Mouse (Mus musculus): ENCODE results near the gene Slc35e3. TPM values are rescaled to one million over a fixed set of nuclear protein-coding genes. Genes with fewer than 3 reads are reported as not detected.
"Not testable (repeated sequence)": the region's sequence is repeated elsewhere in the genome, so short reads cannot be mapped to it uniquely, and the experiment has no call there.

Slc35e3 gene
- polyA plus RNA-seq, 1 experiment from 2014 or later, result 26.9 TPM

- Histone ChIP-seq H3K27me3 (replicated peaks) (no peaks in the 10 kb centered on the region), H3K4me3 (replicated peaks) (no peak overlapping the region), H3K27ac (replicated peaks) (no peak overlapping the region), H3K36me3 (no peaks in the 10 kb centered on the region), H3K9ac (replicated peaks) (no peak overlapping the region), H3K4me1 (no peaks in the 10 kb centered on the region), H3K4me2 (no peak overlapping the region), H3K9me3 (replicated peaks) (no peaks in the 10 kb centered on the region)
- no peak for ATAC-seq (ENCODE audit: low FRiP score)
- WGBS, result 80% methylated on average over 7 of the region's 7 CpGs
These were observed 20.5 kb downstream of the Slc35e3 start for GRCm38 (mm10) chr10:117725671-117726070.

- Histone ChIP-seq H3K27me3 (replicated peaks) (no peaks in the 10 kb centered on the region), H3K36me3 (no peaks in the 10 kb centered on the region), H3K9ac (replicated peaks) (no peak overlapping the region), H3K27ac (replicated peaks) (no peak overlapping the region), H3K9me3 (replicated peaks) (no peaks in the 10 kb centered on the region), H3K4me2 (no peak overlapping the region), H3K4me1 (no peaks in the 10 kb centered on the region), H3K4me3 (replicated peaks) (no peak overlapping the region)
- ATAC-seq (ENCODE audit: low FRiP score), result no peak
- WGBS, result 98% methylated on average over 3 of the region's 3 CpGs
These were observed 21.3 kb downstream of the Slc35e3 start for GRCm38 (mm10) chr10:117724804-117725361.

GRCm38 (mm10) chr10:117724136-117724718, 21.9 kb downstream of the Slc35e3 start:
- H3K9me3 ChIP-seq (replicated peaks), result no peaks in the 10 kb centered on the region
- H3K4me3 ChIP-seq (replicated peaks), result no peak overlapping the region
- H3K4me1 ChIP-seq, result no peaks in the 10 kb centered on the region
- H3K9ac ChIP-seq (replicated peaks), result no peak overlapping the region
- H3K27me3 ChIP-seq (replicated peaks), result no peaks in the 10 kb centered on the region
- 85% methylated on average over 5 of the region's 5 CpGs for WGBS
- ATAC-seq (ENCODE audit: low FRiP score), result no peak
- no peak overlapping the region for H3K4me2 ChIP-seq
- H3K36me3 ChIP-seq, result no peaks in the 10 kb centered on the region
- no peak overlapping the region for H3K27ac ChIP-seq (replicated peaks)

- H3K4me1 ChIP-seq, result peaks cover 9% of the 10 kb centered on the region; the same call in 1 of the 2 replicates
- no peak overlapping the region for H3K4me3 ChIP-seq (replicated peaks)
- ATAC-seq (ENCODE audit: low FRiP score), result no peak
- no peak overlapping the region for H3K9ac ChIP-seq (replicated peaks)
- WGBS, result 64% methylated on average over 19 of the region's 19 CpGs
- 0 out of 2 replicates have a peak overlapping the region, but pooled peaks have one; percentile 28 for H3K27ac ChIP-seq (replicated peaks)
- H3K27me3 ChIP-seq (replicated peaks), result no peaks in the 10 kb centered on the region
- 0 out of 2 replicates have a peak overlapping the region, but pooled peaks have one; percentile 20 for H3K4me2 ChIP-seq
- no peaks in the 10 kb centered on the region for H3K9me3 ChIP-seq (replicated peaks)
- H3K36me3 ChIP-seq, result no peaks in the 10 kb centered on the region
These were observed 27.7 kb downstream of the Slc35e3 start for GRCm38 (mm10) chr10:117718161-117719119.

GRCm38 (mm10) chr10:117717583-117717982, 28.6 kb downstream of the Slc35e3 start:
- Histone ChIP-seq H3K4me1 (peaks cover 9% of the 10 kb centered on the region; the same call in 1 of the 2 replicates), H3K27me3 (replicated peaks) (no peaks in the 10 kb centered on the region), H3K27ac (replicated peaks) (no peak overlapping the region), H3K4me2 (no peak overlapping the region), H3K9ac (replicated peaks) (no peak overlapping the region), H3K4me3 (replicated peaks) (no peak overlapping the region), H3K9me3 (replicated peaks) (no peaks in the 10 kb centered on the region), H3K36me3 (no peaks in the 10 kb centered on the region)
- 15% methylated on average over 4 of the region's 4 CpGs for WGBS
- ATAC-seq (ENCODE audit: low FRiP score), result no peak

GRCm38 (mm10) chr10:117716686-117717085, 29.5 kb downstream of the Slc35e3 start:
- H3K9me3 ChIP-seq (replicated peaks), result no peaks in the 10 kb centered on the region

GRCm38 (mm10) chr10:117715654-117716053, 30.5 kb downstream of the Slc35e3 start:
- H3K9ac ChIP-seq (replicated peaks); H3K4me3 ChIP-seq (replicated peaks); H3K27me3 ChIP-seq (replicated peaks); H3K4me2 ChIP-seq; H3K27ac ChIP-seq (replicated peaks); H3K36me3 ChIP-seq; H3K9me3 ChIP-seq (replicated peaks); ATAC-seq (ENCODE audit: low FRiP score): not testable (repeated sequence)
- 94% methylated on average over 1 of the region's 1 CpGs for WGBS
- peaks cover 15% of the 10 kb centered on the region for H3K4me1 ChIP-seq

More at GRCm38 (mm10) chr10:117716686-117717085, 29.5 kb downstream of the Slc35e3 start:
- Histone ChIP-seq H3K27me3 (replicated peaks) (no peaks in the 10 kb centered on the region), H3K4me1 (peaks cover 9% of the 10 kb centered on the region; the same call in 1 of the 2 replicates), H3K36me3 (no peaks in the 10 kb centered on the region), H3K9ac (replicated peaks) (no peak overlapping the region), H3K27ac (replicated peaks) (no peak overlapping the region), H3K4me3 (replicated peaks) (no peak overlapping the region), H3K4me2 (no peak overlapping the region)
- 85% methylated on average over 3 of the region's 3 CpGs for WGBS
- no peak for ATAC-seq (ENCODE audit: low FRiP score)

- Histone ChIP-seq H3K36me3 (no peaks in the 10 kb centered on the region), H3K4me3 (replicated peaks) (no peak overlapping the region), H3K4me1 (peaks cover 15% of the 10 kb centered on the region), H3K27ac (replicated peaks) (no peak overlapping the region), H3K27me3 (replicated peaks) (no peaks in the 10 kb centered on the region), H3K4me2 (no peak overlapping the region), H3K9me3 (replicated peaks) (no peaks in the 10 kb centered on the region), H3K9ac (replicated peaks) (no peak overlapping the region)
- WGBS, result 82% methylated on average over 4 of the region's 4 CpGs
- ATAC-seq (ENCODE audit: low FRiP score), result no peak
These were observed 31.2 kb downstream of the Slc35e3 start for GRCm38 (mm10) chr10:117714928-117715500.

- peaks cover 20% of the 10 kb centered on the region for H3K4me1 ChIP-seq
- H3K27me3 ChIP-seq (replicated peaks), result no peaks in the 10 kb centered on the region
- no peak overlapping the region for H3K9ac ChIP-seq (replicated peaks)
- no peak overlapping the region for H3K4me2 ChIP-seq
- no peak overlapping the region for H3K27ac ChIP-seq (replicated peaks)
- ATAC-seq (ENCODE audit: low FRiP score), result no peak
- WGBS, result 96% methylated on average over 3 of the region's 3 CpGs
- no peaks in the 10 kb centered on the region for H3K36me3 ChIP-seq
- H3K9me3 ChIP-seq (replicated peaks), result no peaks in the 10 kb centered on the region
- no peak overlapping the region for H3K4me3 ChIP-seq (replicated peaks)
These were observed 32.1 kb downstream of the Slc35e3 start for GRCm38 (mm10) chr10:117714048-117714545.

GRCm38 (mm10) chr10:117713466-117713865, 32.7 kb downstream of the Slc35e3 start:
- 92% methylated on average over 8 of the region's 8 CpGs for WGBS
- Histone ChIP-seq H3K36me3 (no peaks in the 10 kb centered on the region), H3K9ac (replicated peaks) (no peak overlapping the region), H3K9me3 (replicated peaks) (no peaks in the 10 kb centered on the region), H3K4me2 (no peak overlapping the region), H3K27me3 (replicated peaks) (no peaks in the 10 kb centered on the region), H3K27ac (replicated peaks) (no peak overlapping the region), H3K4me1 (peaks cover 26% of the 10 kb centered on the region), H3K4me3 (replicated peaks) (no peak overlapping the region)
- no peak for ATAC-seq (ENCODE audit: low FRiP score)

- no peaks in the 10 kb centered on the region for H3K9me3 ChIP-seq (replicated peaks)
- 0 out of 2 replicates have a peak, but pooled peaks cover under 1% of the 10 kb centered on the region for H3K36me3 ChIP-seq
- H3K9ac ChIP-seq (replicated peaks), result no peak overlapping the region
- H3K4me1 ChIP-seq, result peaks cover 22% of the 10 kb centered on the region
- H3K4me3 ChIP-seq (replicated peaks), result no peak overlapping the region
- WGBS, result 94% methylated on average over 9 of the region's 9 CpGs
- no peak overlapping the region for H3K27ac ChIP-seq (replicated peaks)
- ATAC-seq (ENCODE audit: low FRiP score), result no peak
- H3K27me3 ChIP-seq (replicated peaks), result no peaks in the 10 kb centered on the region
- H3K4me2 ChIP-seq, result no peak overlapping the region
These were observed 33.3 kb downstream of the Slc35e3 start for GRCm38 (mm10) chr10:117712871-117713270.
